Mouse (Mus musculus) retina, postnatal 7 days (tissue): ENCODE measurements at regions not wholly inside any gene's neighbourhood (a gene's known extent, or its start where the extent isn't known, plus 50 kb on each side); places are given as distances from the start of the nearest gene placed in this dataset.

ENCODE experiments used
- DNase-seq: peaks from one replicate; pipeline ENCODE4 v3.0.0-alpha.2; 2012; ENCODE audit warnings: low read depth, low spot score

DNA sequence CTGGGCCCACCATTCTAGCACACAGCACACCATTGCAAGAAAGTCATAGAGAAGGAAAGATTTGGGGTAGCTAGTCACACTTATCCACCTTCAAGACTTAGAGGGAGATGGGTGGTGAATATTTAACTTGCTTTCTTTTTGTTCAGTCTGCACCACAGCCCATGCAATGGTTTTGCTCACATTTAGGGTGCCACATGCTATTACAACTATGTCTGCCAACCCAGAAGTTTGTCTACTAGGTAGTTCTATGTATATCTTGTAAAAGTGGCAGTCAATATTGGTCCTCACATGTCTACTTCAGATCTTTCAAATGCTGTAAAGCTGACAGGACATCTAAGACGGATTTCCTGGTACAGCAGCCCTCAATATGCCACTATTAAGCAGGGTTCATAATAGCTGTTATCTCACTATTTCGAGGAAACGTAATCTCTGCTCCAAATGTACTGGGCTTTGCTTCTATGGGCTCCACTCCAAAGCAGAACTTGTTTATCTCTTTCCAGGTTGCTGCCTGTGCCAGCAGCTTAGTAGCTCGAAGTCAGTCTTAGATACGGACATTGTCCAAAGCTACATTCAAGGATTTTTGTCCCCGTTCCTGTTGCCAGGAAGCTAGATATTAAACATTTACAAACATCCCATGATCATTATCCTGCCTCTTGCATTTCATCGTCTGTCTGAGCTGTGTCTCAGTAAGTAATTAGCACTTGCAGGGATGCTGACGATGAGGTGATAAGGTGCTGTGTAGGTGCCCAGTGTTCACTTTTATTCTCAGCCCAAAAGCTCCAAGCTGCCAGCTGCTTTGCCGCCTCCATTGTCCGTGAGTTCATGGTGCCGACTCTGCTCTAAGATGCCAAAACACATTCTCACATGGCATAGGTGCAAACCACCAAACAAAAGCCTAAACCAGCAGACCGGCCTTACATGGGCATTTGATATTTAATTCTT lies 327.8 kb upstream of the Robo2 start:
- no peak for DNase-seq

- DNase-seq, result no peak
These were observed 321.5 kb upstream of the Robo2 start for GRCm38 (mm10) chr16:74732940-74733776.

DNA sequence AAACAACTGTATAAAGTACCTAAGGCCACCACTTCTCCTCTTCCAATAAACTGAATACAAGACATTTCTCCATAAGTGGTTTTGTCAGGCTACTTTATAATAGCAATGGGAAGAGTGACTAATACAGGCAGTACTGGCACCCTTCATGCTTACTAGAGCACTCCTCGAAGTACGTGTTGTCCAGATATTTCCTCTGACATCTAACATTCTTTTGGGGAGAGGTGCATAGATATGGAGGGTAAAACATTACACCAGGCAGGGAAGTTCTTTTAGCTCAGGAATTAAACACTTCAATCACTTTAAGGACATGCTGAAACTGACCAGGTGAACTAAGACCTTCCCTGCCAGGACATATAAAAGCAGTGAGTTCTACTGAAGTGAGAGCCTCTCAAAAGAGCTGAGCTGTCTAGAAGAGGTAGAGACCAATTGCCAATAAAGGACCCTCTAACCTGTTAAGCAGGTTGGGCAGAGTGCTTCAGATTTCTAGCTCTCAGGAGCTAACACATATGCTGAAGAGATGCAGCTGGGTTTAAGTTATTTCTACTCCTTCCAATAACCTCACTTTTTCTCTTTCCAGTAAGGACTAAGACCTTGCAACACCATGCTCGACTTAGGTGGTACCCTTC lies 318.7 kb upstream of the Robo2 start:
- no peak for DNase-seq

GRCm38 (mm10) chr16:74723217-74723616 lies 311.6 kb upstream of the Robo2 start:
- no peak for DNase-seq

DNA sequence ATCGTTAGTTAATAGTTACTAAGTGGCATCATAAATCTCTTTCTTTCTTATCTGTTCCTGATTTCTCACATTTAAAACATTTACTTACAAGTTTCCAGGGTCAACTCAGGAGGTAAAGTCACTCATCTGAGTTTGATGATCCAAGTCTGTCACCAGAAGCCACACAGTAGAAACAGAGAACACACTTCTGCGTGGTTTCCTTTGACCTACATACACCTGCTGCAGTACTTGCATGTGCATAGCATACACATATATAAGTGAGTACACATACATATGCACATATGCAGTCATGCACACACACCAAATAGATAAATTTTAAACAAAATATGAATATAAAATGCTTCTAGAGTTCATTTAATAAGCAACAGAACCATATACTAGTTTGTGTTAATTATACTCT lies 306.5 kb upstream of the Robo2 start:
- DNase-seq, result no peak

DNA sequence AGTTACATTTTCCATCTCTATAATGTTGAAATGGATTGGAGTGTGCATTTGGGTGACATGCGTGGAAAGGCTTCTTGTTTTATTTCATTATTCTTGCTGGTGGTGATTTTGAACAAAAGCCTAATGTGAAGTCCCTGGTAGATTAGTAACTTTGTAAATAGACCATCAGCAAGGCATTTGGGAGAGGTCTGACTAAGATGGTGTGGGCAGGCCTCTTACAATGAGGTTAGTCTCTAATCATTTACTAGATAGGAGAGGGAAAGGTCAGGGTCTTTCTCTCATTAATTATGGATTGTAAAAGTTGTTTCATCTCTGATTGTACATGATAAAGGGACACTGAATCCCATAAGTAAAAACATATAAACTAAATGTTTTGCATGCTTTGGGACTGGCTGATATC lies 306.0 kb upstream of the Robo2 start:
- DNase-seq, result no peak

- DNase-seq, result no peak
These were observed 303.3 kb upstream of the Robo2 start for GRCm38 (mm10) chr16:74714950-74715349.

DNA sequence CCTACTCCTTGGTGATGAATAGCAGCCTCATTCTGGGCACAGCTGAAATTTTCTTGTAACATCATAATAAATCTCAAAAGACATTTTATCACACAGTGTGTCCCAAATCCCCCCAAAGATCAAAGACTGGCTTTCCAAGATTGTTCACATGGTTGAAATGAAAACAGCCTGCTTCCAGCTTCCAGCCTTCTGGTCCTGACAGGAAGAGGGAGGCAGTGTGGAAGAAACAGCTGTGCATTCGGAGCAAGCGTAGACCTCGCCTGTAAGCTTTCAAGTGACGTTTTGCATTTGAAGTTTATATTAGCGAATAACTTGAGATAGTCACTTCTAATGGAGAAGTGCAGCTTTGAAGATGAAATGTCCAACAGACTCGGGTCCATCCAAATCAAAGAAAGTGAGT lies 300.9 kb upstream of the Robo2 start:
- DNase-seq, result no peak

DNA sequence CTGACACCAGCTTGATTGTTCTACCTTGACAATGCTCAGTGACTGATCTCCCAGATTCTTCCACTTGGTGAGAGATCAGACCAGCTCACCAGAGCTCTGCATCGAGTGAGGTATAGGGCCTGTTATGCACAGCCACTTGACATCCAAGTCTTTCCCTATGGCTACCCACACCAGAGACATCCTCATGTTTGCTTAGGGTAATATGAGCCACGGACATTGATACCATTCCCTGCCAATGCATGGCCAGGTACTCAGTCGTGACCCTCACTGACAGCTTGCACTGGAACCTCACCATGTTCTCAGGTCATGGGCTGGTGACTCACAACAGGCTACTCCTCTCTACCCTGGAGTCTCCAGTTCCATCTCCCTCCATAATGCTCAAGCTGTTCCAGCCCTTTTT lies 290.4 kb upstream of the Robo2 start:
- no peak for DNase-seq

GRCm38 (mm10) chr16:74683371-74683770 lies 271.7 kb upstream of the Robo2 start:
- DNase-seq, result no peak

DNA sequence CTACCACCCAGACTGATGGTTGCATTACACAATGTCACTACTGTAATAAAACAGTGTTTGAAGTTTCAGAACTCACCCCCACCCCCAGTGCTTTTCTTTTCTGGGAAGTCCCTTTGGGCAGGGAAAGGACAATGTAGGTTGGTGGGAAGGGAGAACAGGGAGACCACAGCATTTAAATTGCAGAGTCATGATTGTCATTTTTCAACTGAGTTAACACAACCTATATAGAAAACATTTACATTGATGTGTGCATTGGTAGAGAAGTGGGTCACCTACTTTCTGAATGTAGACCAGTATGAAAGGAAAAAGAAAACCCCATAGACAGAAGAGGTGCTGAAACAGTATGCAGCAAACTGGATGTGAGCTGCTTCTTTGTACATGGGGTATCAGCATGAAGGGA lies 264.0 kb upstream of the Robo2 start:
- no peak for DNase-seq

DNA sequence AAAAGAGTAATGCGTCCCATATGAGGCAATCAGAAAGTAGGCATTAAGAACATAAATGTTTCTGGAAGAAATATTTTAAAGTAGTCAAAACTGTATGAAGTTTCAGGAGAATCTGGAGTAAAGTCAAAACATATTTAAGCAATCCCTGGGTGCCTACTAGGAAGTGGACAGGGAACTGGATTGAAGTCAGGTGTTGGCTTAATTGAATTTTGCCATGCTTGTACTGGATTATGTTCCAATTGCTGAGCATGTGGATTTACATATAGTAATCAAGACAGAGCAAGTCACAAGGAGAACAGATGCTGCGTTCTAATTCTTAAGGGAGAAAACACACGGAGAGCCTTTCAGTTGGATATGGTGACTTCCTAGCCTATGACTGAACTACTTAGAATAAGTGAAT lies 259.8 kb upstream of the Robo2 start:
- no peak for DNase-seq

GRCm38 (mm10) chr16:74664337-74664736 lies 252.7 kb upstream of the Robo2 start:
- no peak for DNase-seq

GRCm38 (mm10) chr16:74651244-74651643 lies 239.6 kb upstream of the Robo2 start:
- no peak for DNase-seq

DNA sequence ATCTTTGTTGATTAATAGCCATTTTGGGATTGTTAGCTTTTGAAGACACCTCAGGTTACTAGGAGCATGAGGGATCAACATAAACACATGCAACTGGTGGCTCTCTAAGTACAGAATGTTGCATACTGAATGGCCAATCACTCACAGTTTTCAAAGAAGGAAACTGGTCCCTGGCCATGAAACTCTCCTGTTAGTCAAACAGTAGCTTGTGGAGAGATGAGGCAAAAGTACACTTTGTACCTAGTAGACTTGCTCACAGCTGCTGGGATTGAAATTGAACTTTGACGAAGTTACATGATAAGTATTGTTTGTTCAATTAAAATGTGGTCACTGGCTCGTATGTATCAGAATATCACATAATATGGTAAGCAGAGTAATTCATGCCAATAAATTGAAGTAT lies 237.6 kb upstream of the Robo2 start:
- no peak for DNase-seq

GRCm38 (mm10) chr16:74648384-74648783 lies 236.8 kb upstream of the Robo2 start:
- DNase-seq, result no peak

GRCm38 (mm10) chr16:74644750-74645366 lies 233.2 kb upstream of the Robo2 start:
- DNase-seq, result no peak

GRCm38 (mm10) chr16:74639805-74640204 lies 228.2 kb upstream of the Robo2 start:
- DNase-seq, result no peak

DNA sequence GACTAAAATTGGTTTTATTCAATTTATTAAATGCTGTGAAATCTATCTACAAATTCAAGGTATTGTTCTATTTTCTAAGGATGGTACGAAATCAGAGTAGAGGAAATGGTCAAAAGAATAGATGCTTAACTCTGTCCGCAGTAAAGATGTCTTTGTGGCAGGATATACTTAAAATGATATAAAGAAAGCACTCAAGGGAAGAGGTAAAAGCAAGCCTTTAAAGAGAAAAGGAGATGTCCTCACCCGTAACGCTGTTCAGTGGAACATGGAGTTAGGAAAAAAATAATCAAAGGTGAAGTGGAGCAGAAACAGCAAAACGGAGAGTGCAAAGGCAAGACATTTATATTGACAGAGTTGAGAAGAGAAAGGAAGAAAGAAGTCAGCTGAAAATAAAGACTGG lies 226.0 kb upstream of the Robo2 start:
- DNase-seq, result no peak

DNA sequence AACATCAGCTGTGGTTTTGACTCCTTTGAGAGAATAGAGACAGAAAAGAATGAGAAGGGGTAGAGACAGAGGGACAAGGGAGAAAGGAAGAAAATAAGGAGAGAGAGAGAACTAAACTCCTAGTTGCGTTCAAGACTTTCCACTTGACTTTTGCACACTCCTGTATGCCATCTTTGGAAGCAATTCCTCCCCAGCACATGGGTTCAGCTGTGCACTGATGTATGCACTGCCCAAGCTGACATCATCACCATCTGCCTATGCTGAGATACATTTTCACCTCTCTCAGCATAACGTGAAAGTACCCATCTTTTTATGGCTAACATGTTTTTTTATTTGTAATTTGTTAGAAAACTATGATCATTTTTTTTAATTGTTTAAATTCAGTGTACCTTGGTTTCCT lies 214.2 kb upstream of the Robo2 start:
- no peak for DNase-seq

DNA sequence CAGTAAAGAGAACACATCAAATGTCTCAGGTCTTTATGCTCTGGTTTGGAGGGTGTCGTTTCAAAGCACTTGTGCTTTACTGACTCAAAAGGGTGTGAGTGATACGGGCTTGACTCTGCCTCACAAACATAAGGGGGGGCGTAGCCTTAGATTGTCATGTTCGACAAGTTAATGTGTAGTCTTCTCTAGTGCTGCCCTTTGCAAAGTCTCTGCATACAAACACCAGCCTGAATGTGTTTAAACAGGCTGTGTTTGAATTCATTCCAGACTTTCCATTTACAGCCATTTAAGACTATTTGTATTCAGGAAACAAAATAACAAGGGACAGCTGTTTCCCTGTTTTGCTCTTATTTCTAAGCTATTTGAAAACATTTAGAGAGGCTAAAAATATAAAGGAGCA lies 200.4 kb upstream of the Robo2 start:
- DNase-seq, result no peak

GRCm38 (mm10) chr16:74609564-74609963 lies 197.9 kb upstream of the Robo2 start:
- no peak for DNase-seq
